Comparison of ENCODE assay signal across 9 mouse cellular contexts in the genomic region with DNA sequence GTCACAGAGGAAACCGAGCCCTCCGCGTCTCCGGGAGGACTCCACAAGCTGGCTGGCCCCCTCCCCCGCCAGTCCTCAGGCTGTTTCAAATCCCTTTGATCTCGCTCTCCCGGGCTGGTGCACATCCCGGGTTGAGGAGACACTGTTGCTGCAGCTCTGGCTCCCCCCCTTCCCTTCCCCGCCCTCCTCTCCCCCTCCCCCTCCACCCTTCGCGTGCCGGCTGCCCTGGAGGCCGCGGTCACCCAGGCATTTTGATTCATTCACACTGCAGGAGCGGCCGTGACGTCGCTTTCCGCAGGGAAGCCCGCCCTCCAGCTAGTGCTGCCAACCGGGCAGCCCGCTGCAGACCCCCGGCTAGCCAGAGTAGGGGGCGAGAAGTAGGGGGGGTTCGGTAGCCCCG. TPM values are rescaled to one million over a fixed set of nuclear protein-coding genes. Genes with fewer than 3 reads are reported as not detected.
DNase-seq lines count a peak whose midpoint lies in the region; ATAC-seq and TF ChIP-seq lines count a peak whose summit lies in the region.
"Had no signal": no experiment of that assay in that cellular context is flagged by ENCODE, and none has a peak within 500 bp of the region (broad histone marks: within the 10 kb centered on the region; RNA-seq: fewer than 3 reads in every experiment).

No protein-coding gene starts in this region.

- TF ChIP-seq POLR2A in kidney, adult 2 months (IDR thresholded peaks at IDR 0.05; ENCODE audit: low read depth, low read length): no peak

- H3K4me1 ChIP-seq in kidney, adult 2 months (ENCODE audit: control insufficient read depth, insufficient read depth, low read length): no peaks in the 10 kb centered on the region; the same call in 1 of the 2 replicates
- H3K4me1 ChIP-seq in heart, embryonic 15.5 days (replicated peaks): peaks cover 39% of the 10 kb centered on the region
- peaks cover 25% of the 10 kb centered on the region for H3K4me1 ChIP-seq in liver, embryonic 12.5 days
- peaks cover 14% of the 10 kb centered on the region for H3K4me1 ChIP-seq in stomach, embryonic 14.5 days (ENCODE audit: control insufficient read depth, insufficient read depth, low read length)

- peak; percentile 25; the same call in 1 of the 2 replicates for ATAC-seq in heart, embryonic 15.5 days (replicated peaks; ENCODE audit: insufficient number of reproducible peaks, insufficient read depth, low FRiP score, low read depth)
- 0 out of 2 replicates have a peak, but pooled peaks have one; percentile 47 for ATAC-seq in liver, embryonic 12.5 days
- ATAC-seq in stomach, embryonic 14.5 days (ENCODE audit: insufficient number of reproducible peaks, insufficient read depth, low FRiP score, low read depth): peak; percentile 50; the same call in 1 of the 2 replicates

- H3K9ac ChIP-seq in heart, embryonic 15.5 days: no peak overlapping the region
- H3K9ac ChIP-seq in liver, embryonic 12.5 days: no peak overlapping the region
- H3K9ac ChIP-seq in stomach, embryonic 14.5 days (replicated peaks; ENCODE audit: low read depth, low read length): no peak overlapping the region

- peak; percentile 3 for DNase-seq in kidney, adult 2 months
- no peak for DNase-seq in kidney, adult 8-10 months
- DNase-seq in ZHBTc4 (ENCODE audit: low read depth, low spot score): peak; percentile 84
- DNase-seq in spleen, postnatal 14 days (ENCODE audit: low spot score in 2 of 2): no peak
- DNase-seq in adrenal gland, adult 8-10 months: no peak

- 1% methylated on average over 25 of the region's 26 CpGs for WGBS in kidney, adult 2 months
- WGBS in heart, embryonic 15.5 days: under 1% methylated on average over 26 of the region's 26 CpGs
- under 1% methylated on average over 26 of the region's 26 CpGs for WGBS in liver, embryonic 12.5 days (ENCODE audit: insufficient replicate concordance)
- WGBS in stomach, embryonic 14.5 days: 0% methylated on average over 26 of the region's 26 CpGs

- peaks cover 20% of the 10 kb centered on the region for H3K27me3 ChIP-seq in kidney, adult 2 months (replicated peaks; ENCODE audit: control insufficient read depth, insufficient read depth, low read length)
- H3K27me3 ChIP-seq in heart, embryonic 15.5 days: peaks cover 93% of the 10 kb centered on the region
- peaks cover 89% of the 10 kb centered on the region for H3K27me3 ChIP-seq in liver, embryonic 12.5 days (replicated peaks)
- peaks cover 73% of the 10 kb centered on the region for H3K27me3 ChIP-seq in stomach, embryonic 14.5 days (ENCODE audit: control insufficient read depth, insufficient read depth, low read length)

- H3K36me3 ChIP-seq in kidney, adult 2 months (ENCODE audit: control insufficient read depth, insufficient read depth, low read length): no peaks in the 10 kb centered on the region
- H3K36me3 ChIP-seq in heart, embryonic 15.5 days: no peaks in the 10 kb centered on the region
- no peaks in the 10 kb centered on the region for H3K36me3 ChIP-seq in liver, embryonic 12.5 days
- H3K36me3 ChIP-seq in stomach, embryonic 14.5 days (ENCODE audit: control insufficient read depth, insufficient read depth, low read length): no peaks in the 10 kb centered on the region

- H3K4me3 ChIP-seq in kidney, adult 2 months (ENCODE audit: insufficient read depth, low read depth, low read length): peak overlapping the region; percentile 20; the same call in 1 of the 2 replicates
- H3K4me3 ChIP-seq in heart, embryonic 15.5 days: peak overlapping the region; percentile 53
- peak overlapping the region; percentile 57 for H3K4me3 ChIP-seq in liver, embryonic 12.5 days
- peak overlapping the region; percentile 50 for H3K4me3 ChIP-seq in stomach, embryonic 14.5 days (ENCODE audit: low read depth, low read length)

- no peaks in the 10 kb centered on the region for H3K9me3 ChIP-seq in heart, embryonic 15.5 days (replicated peaks)
- no peaks in the 10 kb centered on the region for H3K9me3 ChIP-seq in liver, embryonic 12.5 days (replicated peaks)
- no peaks in the 10 kb centered on the region for H3K9me3 ChIP-seq in stomach, embryonic 14.5 days (ENCODE audit: control insufficient read depth, low read depth, low read length)

- no peak for TF ChIP-seq CTCF in kidney, adult 2 months (conservative IDR thresholded peaks at IDR 0.05; ENCODE audit: insufficient read depth, insufficient read length, low read depth, low read length)

- peak overlapping the region; percentile 94 for H3K4me2 ChIP-seq in heart, embryonic 15.5 days
- H3K4me2 ChIP-seq in liver, embryonic 12.5 days: peak overlapping the region; percentile 81
- peak overlapping the region; percentile 90 for H3K4me2 ChIP-seq in stomach, embryonic 14.5 days (replicated peaks; ENCODE audit: low read depth, low read length)

- H3K27ac ChIP-seq in kidney, adult 2 months (ENCODE audit: insufficient read depth, low read depth, low read length): no peak overlapping the region
- no peak overlapping the region for H3K27ac ChIP-seq in heart, embryonic 15.5 days
- no peak overlapping the region for H3K27ac ChIP-seq in liver, embryonic 12.5 days
- no peak overlapping the region for H3K27ac ChIP-seq in stomach, embryonic 14.5 days (ENCODE audit: low read length)

RNA-seq across cellular contexts. Expression of a gene that starts 9.5 kb away (rescaled TPM):
- polyA plus RNA-seq in kidney, adult 2 months (2012; rRNA removed): not detected in 2 replicates
- not detected in 2 replicates for polyA plus RNA-seq in heart, embryonic 15.5 days (2015; fragmentation: Nextera tagmentation; extraction: Ambion mirVana)
- not detected in 2 replicates for polyA plus RNA-seq in liver, embryonic 12.5 days (2016; fragmentation: Nextera tagmentation; extraction: Ambion mirVana)
- polyA plus RNA-seq in stomach, embryonic 14.5 days (2014; fragmentation: Nextera tagmentation; extraction: Ambion mirVana): 0.08 and 0.12 TPM in 2 replicates
- total RNA-seq in adrenal gland, adult 8-10 months (2022): under 1 TPM in 2 of 4 experiments, not detected in 2; 0.03 to 0.12 TPM
- total RNA-seq: layer of hippocampus, postnatal 10 days had no signal

Comparison
In these comparisons a context has a peak if more than half of its experiments do, and no peak if none do; other contexts are left out.
1. DNase-seq: peak in kidney, adult 2 months (single experiment) and ZHBTc4 (single experiment); none in kidney, adult 8-10 months (0 of 2), spleen, postnatal 14 days (0 of 2) and adrenal gland, adult 8-10 months (single experiment).
2. Peak in every context shown above with its lines, with median percentiles within 50 percentile points of each other: H3K4me3 ChIP-seq, ATAC-seq and H3K4me2 ChIP-seq.